Mouse (Mus musculus): ENCODE results near the gene D930020B18Rik.

The D930020B18Rik gene

GRCm38 (mm10) chr10:121641272-121642053 lies at the start of gene D930020B18Rik:
Gene D930020B18Rik, plus strand, starts transcription at chr10:121641588.
- DNase-seq (ENCODE audit: low spot score) = no peak

- DNase-seq (ENCODE audit: low spot score) = no peak
Observed at GRCm38 (mm10) chr10:121596580-121596979, 44.8 kb upstream of the D930020B18Rik start.

- DNase-seq (ENCODE audit: low spot score) = no peak
Observed at GRCm38 (mm10) chr10:121601272-121601671, 40.1 kb upstream of the D930020B18Rik start.

DNA sequence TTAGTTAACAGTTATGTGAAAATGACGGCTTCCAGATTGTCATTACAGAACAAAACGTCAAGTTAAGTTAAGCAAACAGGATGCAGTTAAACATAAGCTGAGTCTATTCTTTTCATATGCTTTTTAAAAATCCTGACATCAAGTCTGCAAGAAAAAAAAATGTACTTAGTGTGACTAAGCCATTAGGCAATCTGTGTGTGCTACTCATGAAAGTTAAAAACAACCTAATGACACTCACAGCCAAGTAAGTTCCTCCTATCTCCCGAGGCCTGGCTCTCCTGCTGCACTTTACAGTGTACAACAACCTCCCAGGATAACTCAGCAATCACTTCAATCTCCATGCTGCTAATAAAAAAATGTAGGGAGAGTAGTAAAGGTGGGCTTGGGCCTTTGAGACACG lies 37.8 kb upstream of the D930020B18Rik start:
- no peak for DNase-seq (ENCODE audit: low spot score)

- DNase-seq (ENCODE audit: low spot score) = no peak
Observed at GRCm38 (mm10) chr10:121604632-121605344, 36.6 kb upstream of the D930020B18Rik start.

DNA sequence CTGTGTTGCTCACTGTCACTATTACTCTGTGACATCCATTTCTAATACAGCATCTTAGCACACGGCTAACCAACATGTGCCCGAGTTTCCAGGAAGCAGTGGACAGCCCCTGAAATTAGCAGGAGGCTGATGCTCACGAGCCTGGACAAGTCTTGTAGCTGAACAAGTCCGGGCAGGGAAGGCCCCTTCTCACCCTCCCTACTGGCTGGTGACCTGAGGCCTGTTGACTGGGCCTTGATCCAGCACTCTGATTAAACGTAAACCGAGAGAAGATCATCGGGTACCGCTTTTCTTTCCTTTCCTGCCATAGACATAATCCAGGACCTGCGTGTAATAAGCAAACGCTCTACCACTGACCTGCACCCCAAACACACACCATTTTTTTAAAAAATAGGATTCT lies 33.2 kb upstream of the D930020B18Rik start:
- no peak for DNase-seq (ENCODE audit: low spot score)

DNA sequence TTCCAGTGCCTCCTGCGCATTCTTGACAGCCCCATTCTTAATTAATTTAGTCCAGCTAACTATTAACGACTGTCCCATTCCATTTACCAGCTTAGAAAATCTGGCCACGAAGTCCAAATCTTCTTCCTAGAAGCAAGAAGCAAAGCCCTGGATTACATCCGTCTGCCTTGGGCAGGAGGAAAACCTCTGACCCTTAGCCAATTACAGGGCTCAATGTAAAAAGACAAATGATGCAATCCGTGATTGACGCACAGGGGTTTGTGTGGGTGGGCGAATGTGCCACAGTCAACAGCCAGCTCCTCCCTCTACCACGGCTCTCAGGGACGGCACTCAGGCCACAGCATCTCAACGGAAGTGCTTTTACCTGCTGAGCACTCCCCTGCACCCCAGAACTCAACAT lies 29.8 kb upstream of the D930020B18Rik start:
- no peak for DNase-seq (ENCODE audit: low spot score)

GRCm38 (mm10) chr10:121612448-121612847 lies 28.9 kb upstream of the D930020B18Rik start:
- DNase-seq (ENCODE audit: low spot score) = peak; percentile 46

- DNase-seq (ENCODE audit: low spot score) = no peak
Observed at GRCm38 (mm10) chr10:121613570-121613969, 27.8 kb upstream of the D930020B18Rik start.

DNA sequence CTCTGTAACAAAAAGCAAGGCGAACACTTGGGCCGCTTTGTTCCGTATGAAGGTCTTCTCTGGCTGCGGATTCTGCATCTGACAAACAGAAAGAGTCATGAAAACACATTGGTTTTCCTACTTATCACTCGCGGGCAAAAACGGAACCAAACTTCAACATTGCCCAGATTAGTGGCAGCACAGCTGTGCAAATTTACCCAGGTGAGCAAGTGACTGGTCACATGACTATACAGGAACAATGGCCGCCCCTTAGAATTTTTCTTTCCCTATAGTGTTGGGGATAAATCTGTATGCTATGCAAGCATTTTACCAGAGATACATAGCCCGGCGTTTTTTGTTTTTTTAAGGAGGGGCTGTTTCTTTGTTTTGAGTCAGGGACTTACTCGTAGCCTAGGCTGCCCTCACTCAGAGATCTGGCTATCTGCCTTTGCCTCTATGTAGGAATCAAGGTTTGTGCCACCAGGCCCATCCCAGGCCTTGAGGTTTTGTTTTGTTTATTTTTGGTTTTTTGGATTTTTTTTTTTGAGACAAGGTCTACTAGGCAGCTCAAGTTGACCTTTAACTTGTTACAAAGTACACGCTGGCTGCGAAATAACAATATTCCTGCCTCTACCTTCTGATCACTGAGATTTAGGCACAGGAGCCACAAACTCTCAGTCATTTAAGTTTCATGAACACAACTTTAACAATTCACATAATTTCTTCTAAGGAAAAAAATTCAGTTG lies 26.1 kb upstream of the D930020B18Rik start:
- DNase-seq (ENCODE audit: low spot score) = no peak

DNA sequence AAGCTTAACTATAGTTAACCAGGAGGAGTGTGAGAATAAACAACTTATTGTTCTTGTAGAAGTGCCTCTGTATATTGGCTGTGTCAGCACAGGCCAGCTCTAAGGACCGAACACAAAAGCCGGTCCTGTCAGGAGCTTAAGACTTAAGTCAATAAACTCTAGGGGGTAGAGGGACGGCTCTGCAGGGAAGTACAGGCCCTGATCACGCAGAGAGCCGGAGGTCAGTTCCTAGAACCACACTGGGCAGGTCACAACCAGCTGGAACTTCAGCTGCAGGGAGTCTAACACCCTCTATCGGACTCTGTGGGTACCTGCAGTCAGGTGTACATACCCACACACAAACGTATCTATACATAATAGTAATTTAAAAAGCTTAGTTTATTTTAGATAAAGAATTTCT lies 25.5 kb upstream of the D930020B18Rik start:
- DNase-seq (ENCODE audit: low spot score) = no peak

- DNase-seq (ENCODE audit: low spot score) = no peak
Observed at GRCm38 (mm10) chr10:121622431-121622830, 19.0 kb upstream of the D930020B18Rik start.

DNA sequence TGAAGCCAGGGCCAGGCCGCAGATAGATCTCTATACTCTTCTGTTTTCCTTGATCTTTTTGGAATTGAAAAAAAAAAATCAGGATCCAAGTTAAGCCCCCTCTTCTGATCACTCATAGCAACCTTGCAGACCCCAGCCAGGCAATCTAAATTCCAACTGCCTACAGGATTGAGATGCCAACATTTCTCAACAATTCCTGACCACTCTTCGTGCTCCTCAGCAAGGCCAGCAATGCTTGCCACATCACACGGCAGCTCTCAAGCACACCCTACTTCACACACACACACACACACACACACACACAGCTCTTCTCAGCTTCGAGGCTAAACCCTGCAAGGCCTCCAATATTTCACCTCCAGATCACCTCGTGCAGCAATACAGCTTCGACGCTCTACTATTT lies 17.7 kb upstream of the D930020B18Rik start:
- DNase-seq (ENCODE audit: low spot score) = no peak

DNA sequence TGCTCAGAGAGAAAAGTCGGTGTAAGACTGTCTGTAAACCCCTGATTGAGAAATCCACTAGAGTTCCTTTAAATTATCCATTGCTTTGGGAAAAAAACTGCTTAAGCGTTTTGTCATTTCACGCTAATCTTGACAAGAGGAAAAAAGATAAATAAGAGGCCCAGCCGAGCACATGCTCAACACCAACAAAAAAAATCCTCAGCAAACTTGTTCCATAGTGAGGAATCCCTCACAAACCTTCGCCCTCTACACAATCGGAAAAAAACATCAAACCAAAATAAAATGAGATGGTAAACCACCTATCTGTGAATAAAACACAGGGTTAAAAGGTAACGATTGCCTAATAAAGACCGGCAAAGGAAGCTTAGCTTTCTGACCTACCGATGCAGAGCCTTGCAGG lies 16.4 kb upstream of the D930020B18Rik start:
- no peak for DNase-seq (ENCODE audit: low spot score)

DNA sequence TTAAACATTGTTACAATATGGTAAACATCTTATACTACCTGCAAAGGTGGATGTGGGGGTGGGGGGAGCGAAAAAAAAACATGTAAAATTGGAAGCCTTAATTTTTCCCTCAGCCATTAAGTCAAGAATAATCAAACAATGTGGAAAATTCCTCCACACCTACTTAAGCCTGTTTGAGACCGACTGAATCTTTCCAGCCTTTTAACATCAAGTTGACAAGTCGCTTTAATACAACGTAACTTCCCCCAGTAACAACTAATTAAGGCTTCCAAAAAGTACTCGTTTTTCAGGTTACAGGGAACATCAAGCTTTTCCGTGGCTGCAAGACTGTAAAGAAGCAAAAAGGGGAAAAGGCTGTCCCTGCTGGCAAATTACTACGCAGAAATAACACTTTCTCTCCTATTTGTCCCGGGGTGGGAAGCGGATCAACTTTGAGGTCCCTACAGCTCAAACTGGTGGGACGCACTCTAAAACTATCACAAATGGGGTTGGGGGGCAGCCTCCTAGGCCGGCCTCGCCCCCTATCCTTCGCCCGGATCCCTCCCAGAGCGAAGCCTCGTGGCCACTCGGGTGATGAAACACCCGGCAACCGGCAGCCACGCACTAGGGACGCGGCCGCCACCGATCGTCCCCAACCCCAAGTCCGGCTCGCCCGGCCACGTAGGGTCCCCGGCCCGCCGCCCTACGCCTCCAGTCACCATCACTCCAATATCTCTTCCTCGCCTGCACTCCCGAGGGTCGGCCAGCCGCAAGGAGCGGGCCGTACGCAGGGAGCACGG lies 15.8 kb upstream of the D930020B18Rik start:
- no peak for DNase-seq (ENCODE audit: low spot score)

- DNase-seq (ENCODE audit: low spot score) = peak; percentile 98
Observed at GRCm38 (mm10) chr10:121626186-121626882, 15.1 kb upstream of the D930020B18Rik start, which contains the start of gene Xpot. Gene Xpot, minus strand, starts transcription at chr10:121626332.

DNA sequence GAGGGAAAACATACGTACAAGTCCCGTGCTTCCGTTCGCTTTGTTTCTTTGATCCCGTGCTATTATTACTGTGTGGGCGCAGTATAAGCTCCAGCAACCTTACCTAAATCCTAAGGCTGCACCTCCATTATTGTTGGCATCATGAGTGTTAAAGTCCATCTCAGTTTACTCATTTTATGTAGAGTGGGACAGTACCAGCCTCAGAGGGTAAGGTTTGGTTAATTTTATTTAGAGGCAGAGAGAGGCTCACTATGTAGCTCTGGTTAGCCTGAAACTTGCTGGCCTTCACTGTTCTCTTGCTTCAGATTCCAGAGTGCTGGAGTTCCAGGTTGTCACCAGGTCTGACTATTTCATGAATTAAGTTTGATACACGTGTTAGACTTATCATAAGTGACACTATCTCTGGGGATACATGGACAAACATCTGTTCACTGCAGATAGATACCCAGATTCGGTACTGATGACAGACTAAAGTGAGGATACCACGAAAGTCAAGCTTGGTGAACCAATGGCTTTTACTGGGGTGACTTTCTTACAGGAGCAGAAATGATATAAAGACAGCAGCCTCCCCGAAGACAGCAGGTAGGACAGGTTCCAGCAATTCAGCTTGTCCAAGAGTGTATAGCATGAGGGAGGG lies 14.1 kb upstream of the D930020B18Rik start:
- no peak for DNase-seq (ENCODE audit: low spot score)

DNA sequence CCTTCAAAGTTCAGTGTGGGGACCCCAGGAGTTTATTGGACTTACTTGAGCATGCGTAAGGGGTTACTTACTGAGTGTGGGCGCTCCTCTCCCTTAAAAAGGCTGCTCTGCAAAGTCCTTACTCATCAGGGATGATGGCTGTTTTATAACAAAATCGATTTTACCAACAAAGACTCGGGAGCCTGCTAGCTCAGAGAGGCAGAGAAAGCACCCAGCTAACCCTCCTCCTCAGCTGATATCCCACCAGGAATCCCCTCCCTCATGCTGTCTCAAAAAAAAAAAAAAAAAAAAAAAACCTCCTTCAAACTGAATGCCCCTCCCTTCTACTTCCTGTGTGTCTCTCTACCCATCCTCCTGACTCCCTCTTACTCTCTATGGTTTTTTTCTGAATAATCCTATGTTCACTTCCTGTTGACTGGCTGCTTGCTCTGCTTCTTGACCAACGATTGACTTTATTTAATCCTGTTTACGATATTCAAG lies 12.8 kb upstream of the D930020B18Rik start:
- no peak for DNase-seq (ENCODE audit: low spot score)

GRCm38 (mm10) chr10:121634159-121634558 lies 7.2 kb upstream of the D930020B18Rik start:
- no peak for DNase-seq (ENCODE audit: low spot score)

DNA sequence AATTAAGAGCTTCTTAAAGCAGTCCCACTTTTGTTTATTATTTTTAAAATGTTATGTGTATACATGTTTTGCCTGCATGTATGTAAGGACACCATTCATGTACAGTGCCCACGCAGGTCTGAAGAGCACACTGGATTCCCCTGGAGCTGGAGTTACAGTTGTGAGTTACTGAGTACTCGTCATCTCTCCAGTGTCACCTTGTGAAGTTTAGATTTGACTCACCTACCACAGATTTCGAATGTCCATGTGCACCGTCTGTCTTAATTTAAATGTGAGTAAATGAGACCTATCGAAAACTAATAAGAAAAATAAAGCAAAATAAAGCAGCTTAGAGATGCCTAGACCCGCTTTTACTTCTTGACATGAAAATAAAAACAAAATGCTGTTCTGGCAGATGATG lies 5.1 kb upstream of the D930020B18Rik start:
- no peak for DNase-seq (ENCODE audit: low spot score)

DNA sequence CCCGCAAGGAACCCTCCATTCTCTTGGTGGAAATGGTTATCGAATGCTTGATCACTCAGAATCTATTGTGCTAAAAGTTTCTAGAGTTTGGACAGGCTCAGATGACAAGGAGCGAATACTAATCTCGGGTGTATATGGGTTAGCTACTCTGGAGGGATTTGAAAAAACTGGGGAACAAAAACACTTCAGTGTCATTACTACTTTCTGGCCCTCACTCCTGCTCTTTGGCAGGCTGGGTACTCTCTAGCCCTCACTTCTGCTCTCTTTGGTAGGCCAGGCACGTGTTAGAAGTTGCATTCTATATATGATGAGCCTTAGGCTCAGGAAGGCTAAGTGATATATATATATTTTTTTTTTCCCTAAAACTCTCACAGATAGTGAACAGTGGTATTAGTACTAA lies 1.8 kb upstream of the D930020B18Rik start:
- no peak for DNase-seq (ENCODE audit: low spot score)
